Mouse (Mus musculus): ENCODE measurements around the gene Gpha2. TPM values are rescaled to one million over a fixed set of nuclear protein-coding genes. Genes with fewer than 3 reads are reported as not detected.

Gene Gpha2
- total and polyA plus RNA-seq, 2 experiments from 2014 or later = not detected

DNA sequence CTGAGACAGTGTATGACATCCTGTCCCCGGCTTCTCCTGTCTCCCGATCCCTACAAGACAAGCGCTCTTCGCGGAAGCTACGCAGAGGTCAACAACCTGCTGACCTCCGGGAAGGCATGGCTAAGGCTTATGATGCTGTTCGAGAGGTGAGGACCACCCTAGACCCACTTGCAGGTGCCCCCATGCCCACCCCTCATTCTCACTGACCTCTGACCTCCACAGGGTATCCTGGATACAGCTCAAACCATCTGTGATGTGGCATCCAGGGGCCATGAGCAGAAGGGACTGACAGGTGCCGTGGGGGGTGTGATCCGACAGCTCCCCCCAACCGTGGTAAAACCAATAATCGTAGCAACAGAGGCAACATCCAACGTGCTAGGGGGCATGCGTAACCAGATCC lies 35.2 kb downstream of the Gpha2 start:
- H3K27me3 ChIP-seq (ENCODE audit: insufficient read depth, low read length) = no peaks in the 10 kb centered on the region
- ATAC-seq (ENCODE audit: low FRiP score) = no peak
- H3K9ac ChIP-seq (replicated peaks; ENCODE audit: low read length, poor library complexity, severe bottlenecking) = no peak overlapping the region
- no peaks in the 10 kb centered on the region for H3K4me1 ChIP-seq (ENCODE audit: insufficient read depth, low read length)
- H3K4me2 ChIP-seq (ENCODE audit: low read depth, low read length, poor library complexity, severe bottlenecking) = no peak overlapping the region
- no peak overlapping the region for H3K27ac ChIP-seq (ENCODE audit: low read depth, low read length)
- no peak overlapping the region for H3K4me3 ChIP-seq (ENCODE audit: low read depth, low read length)
- no peak for TF ChIP-seq CTCF (IDR thresholded peaks at IDR 0.05)
- WGBS = 93% methylated on average over 14 of the region's 14 CpGs
- H3K36me3 ChIP-seq (ENCODE audit: insufficient read depth, low read length) = peaks cover 41% of the 10 kb centered on the region
- no peak for DNase-seq (ENCODE audit: low spot score)
- no peaks in the 10 kb centered on the region for H3K9me3 ChIP-seq (ENCODE audit: low read length)

- TF ChIP-seq CTCF (IDR thresholded peaks at IDR 0.05) = peak; percentile 89
- Histone ChIP-seq H3K9me3 (ENCODE audit: low read length) (no peaks in the 10 kb centered on the region), H3K4me1 (ENCODE audit: insufficient read depth, low read length) (no peaks in the 10 kb centered on the region), H3K9ac (replicated peaks; ENCODE audit: low read length, poor library complexity, severe bottlenecking) (no peak overlapping the region), H3K27ac (ENCODE audit: low read depth, low read length) (no peak overlapping the region), H3K27me3 (ENCODE audit: insufficient read depth, low read length) (no peaks in the 10 kb centered on the region), H3K4me3 (ENCODE audit: low read depth, low read length) (no peak overlapping the region), H3K4me2 (ENCODE audit: low read depth, low read length, poor library complexity, severe bottlenecking) (no peak overlapping the region), H3K36me3 (ENCODE audit: insufficient read depth, low read length) (peaks cover 32% of the 10 kb centered on the region)
- ATAC-seq (ENCODE audit: low FRiP score) (no peak), DNase-seq (ENCODE audit: low spot score) (peak; percentile 56)
- WGBS = 55% methylated on average over 7 of the region's 7 CpGs
These were observed 36.0 kb downstream of the Gpha2 start for GRCm38 (mm10) chr19:6262222-6262621.

- Histone ChIP-seq H3K27me3 (ENCODE audit: insufficient read depth, low read length) (no peaks in the 10 kb centered on the region), H3K36me3 (ENCODE audit: insufficient read depth, low read length) (peaks cover 25% of the 10 kb centered on the region), H3K4me1 (ENCODE audit: insufficient read depth, low read length) (no peaks in the 10 kb centered on the region), H3K9me3 (ENCODE audit: low read length) (no peaks in the 10 kb centered on the region), H3K27ac (ENCODE audit: low read depth, low read length) (no peak overlapping the region), H3K9ac (replicated peaks; ENCODE audit: low read length, poor library complexity, severe bottlenecking) (no peak overlapping the region), H3K4me2 (ENCODE audit: low read depth, low read length, poor library complexity, severe bottlenecking) (no peak overlapping the region), H3K4me3 (ENCODE audit: low read depth, low read length) (no peak overlapping the region)
- 94% methylated on average over 8 of the region's 8 CpGs for WGBS
- ATAC-seq (ENCODE audit: low FRiP score) (no peak), DNase-seq (ENCODE audit: low spot score) (no peak)
- no peak for TF ChIP-seq CTCF (IDR thresholded peaks at IDR 0.05)
These were observed 36.8 kb downstream of the Gpha2 start for GRCm38 (mm10) chr19:6262839-6263433.

- no peak overlapping the region for H3K9ac ChIP-seq (replicated peaks; ENCODE audit: low read length, poor library complexity, severe bottlenecking)
- no peak overlapping the region for H3K4me3 ChIP-seq (ENCODE audit: low read depth, low read length)
- no peak overlapping the region for H3K4me2 ChIP-seq (ENCODE audit: low read depth, low read length, poor library complexity, severe bottlenecking)
- WGBS = 80% methylated on average over 9 of the region's 9 CpGs
- ATAC-seq (ENCODE audit: low FRiP score) (no peak), DNase-seq (ENCODE audit: low spot score) (no peak)
- no peaks in the 10 kb centered on the region for H3K9me3 ChIP-seq (ENCODE audit: low read length)
- TF ChIP-seq CTCF (IDR thresholded peaks at IDR 0.05) = no peak
- H3K4me1 ChIP-seq (ENCODE audit: insufficient read depth, low read length) = no peaks in the 10 kb centered on the region
- H3K27me3 ChIP-seq (ENCODE audit: insufficient read depth, low read length) = no peaks in the 10 kb centered on the region
- no peak overlapping the region for H3K27ac ChIP-seq (ENCODE audit: low read depth, low read length)
- H3K36me3 ChIP-seq (ENCODE audit: insufficient read depth, low read length) = peaks cover 15% of the 10 kb centered on the region
These were observed 38.0 kb downstream of the Gpha2 start for GRCm38 (mm10) chr19:6264200-6264599.

- Histone ChIP-seq H3K4me2 (ENCODE audit: low read depth, low read length, poor library complexity, severe bottlenecking) (no peak overlapping the region), H3K4me1 (ENCODE audit: insufficient read depth, low read length) (no peaks in the 10 kb centered on the region), H3K9ac (replicated peaks; ENCODE audit: low read length, poor library complexity, severe bottlenecking) (no peak overlapping the region), H3K27me3 (ENCODE audit: insufficient read depth, low read length) (no peaks in the 10 kb centered on the region), H3K36me3 (ENCODE audit: insufficient read depth, low read length) (peaks cover 15% of the 10 kb centered on the region), H3K27ac (ENCODE audit: low read depth, low read length) (no peak overlapping the region), H3K9me3 (ENCODE audit: low read length) (no peaks in the 10 kb centered on the region), H3K4me3 (ENCODE audit: low read depth, low read length) (no peak overlapping the region)
- no peak for ATAC-seq (ENCODE audit: low FRiP score)
- 92% methylated on average over 8 of the region's 8 CpGs for WGBS
- no peak for DNase-seq (ENCODE audit: low spot score)
- no peak for TF ChIP-seq CTCF (IDR thresholded peaks at IDR 0.05)
These were observed 38.8 kb downstream of the Gpha2 start for GRCm38 (mm10) chr19:6264945-6265344.

GRCm38 (mm10) chr19:6265727-6266182 lies 39.6 kb downstream of the Gpha2 start:
- no peak for DNase-seq (ENCODE audit: low spot score)
- TF ChIP-seq CTCF (IDR thresholded peaks at IDR 0.05) = peak; percentile 38
- Histone ChIP-seq H3K9me3 (ENCODE audit: low read length) (no peaks in the 10 kb centered on the region), H3K27ac (ENCODE audit: low read depth, low read length) (no peak overlapping the region), H3K27me3 (ENCODE audit: insufficient read depth, low read length) (no peaks in the 10 kb centered on the region), H3K36me3 (ENCODE audit: insufficient read depth, low read length) (peaks cover 15% of the 10 kb centered on the region), H3K4me2 (ENCODE audit: low read depth, low read length, poor library complexity, severe bottlenecking) (no peak overlapping the region), H3K9ac (replicated peaks; ENCODE audit: low read length, poor library complexity, severe bottlenecking) (no peak overlapping the region), H3K4me3 (ENCODE audit: low read depth, low read length) (no peak overlapping the region), H3K4me1 (ENCODE audit: insufficient read depth, low read length) (no peaks in the 10 kb centered on the region)
- 70% methylated on average over 6 of the region's 6 CpGs for WGBS
- no peak for ATAC-seq (ENCODE audit: low FRiP score)

Data from midbrain, postnatal 0 days (tissue).